Mouse (Mus musculus) kidney, embryonic 16.5 days (tissue): ENCODE measurements at regions not wholly inside any gene's neighbourhood (a gene's known extent, or its start where the extent isn't known, plus 50 kb on each side); places are given as distances from the start of the nearest gene placed in this dataset.

Experiments used
- ATAC-seq: fragments of 200-750 bp; cut with Nextera tagmentation; 2 replicates; pipeline ENCODE4 v1.8.0; 2017; ENCODE audit warnings: moderate TSS enrichment; ENCODE audit not compliant: low FRiP score, low TSS enrichment
- H3K27ac ChIP-seq: fragments of 300-500 bp; sonication (generic); 2 replicates; pipeline ENCODE4 v1.5.1; 2014; ENCODE audit warnings: low read length
- H3K27me3 ChIP-seq: fragments of 300-500 bp; sonication (generic); 2 replicates; pipeline ENCODE4 v1.6.1; 2014; ENCODE audit warnings: low read length, control low read depth, mixed read lengths; ENCODE audit not compliant: insufficient read depth
- H3K36me3 ChIP-seq: fragments of 300-500 bp; sonication (generic); 2 replicates; pipeline ENCODE4 v1.6.1; 2014; ENCODE audit warnings: low read length, control low read depth, mixed read lengths; ENCODE audit not compliant: insufficient read depth
- H3K4me1 ChIP-seq: fragments of 300-500 bp; sonication (generic); 2 replicates; pipeline ENCODE4 v1.6.1; 2014; ENCODE audit warnings: low read length, control low read depth, mixed read lengths; ENCODE audit not compliant: insufficient read depth
- H3K4me2 ChIP-seq: fragments of 300-500 bp; sonication (generic); replicated peaks from 2 replicates; pipeline ENCODE4 v1.6.1; 2014; ENCODE audit warnings: low read depth, low read length
- H3K4me3 ChIP-seq: fragments of 300-500 bp; sonication (generic); 2 replicates; pipeline ENCODE4 v1.5.1; 2014; ENCODE audit warnings: mild to moderate bottlenecking, low read length
- H3K9ac ChIP-seq: fragments of 300-500 bp; sonication (generic); replicated peaks from 2 replicates; pipeline ENCODE4 v1.6.1; 2014; ENCODE audit warnings: low read length
- H3K9me3 ChIP-seq: fragments of 300-500 bp; sonication (generic); 2 replicates; pipeline ENCODE4 v1.6.1; 2016; ENCODE audit warnings: low read length, control low read depth
- WGBS: fragments of 180-500 bp; shearing (Covaris S2); extraction: QIAGEN DNeasy Blood & Tissue Kit; methylation state at CpG from one replicate; pipeline ENCODE4 v1.1.7; 2014; 5-methylcytosine and 5-hydroxymethylcytosine counted together

GRCm38 (mm10) chr9:118370581-118370980 lies 107.4 kb upstream of the Eomes start:
- Histone ChIP-seq H3K4me2 (no peak overlapping the region), H3K9me3 (no peaks in the 10 kb centered on the region; the same call in 1 of the 2 replicates), H3K4me3 (no peak overlapping the region), H3K4me1 (no peaks in the 10 kb centered on the region), H3K36me3 (no peaks in the 10 kb centered on the region), H3K27ac (no peak overlapping the region), H3K27me3 (no peaks in the 10 kb centered on the region), H3K9ac (no peak overlapping the region)
- no peak for ATAC-seq
- 48% methylated on average over 6 of the region's 6 CpGs for WGBS

- no peak overlapping the region for H3K4me3 ChIP-seq
- H3K36me3 ChIP-seq = no peaks in the 10 kb centered on the region
- no peaks in the 10 kb centered on the region for H3K4me1 ChIP-seq
- no peak overlapping the region for H3K4me2 ChIP-seq
- WGBS = 75% methylated on average over 5 of the region's 5 CpGs
- no peak overlapping the region for H3K27ac ChIP-seq
- ATAC-seq = no peak
- no peak overlapping the region for H3K9ac ChIP-seq
- H3K9me3 ChIP-seq = no peaks in the 10 kb centered on the region; the same call in 1 of the 2 replicates
- H3K27me3 ChIP-seq = no peaks in the 10 kb centered on the region
These were observed 103.3 kb upstream of the Eomes start for GRCm38 (mm10) chr9:118374680-118375079.

DNA sequence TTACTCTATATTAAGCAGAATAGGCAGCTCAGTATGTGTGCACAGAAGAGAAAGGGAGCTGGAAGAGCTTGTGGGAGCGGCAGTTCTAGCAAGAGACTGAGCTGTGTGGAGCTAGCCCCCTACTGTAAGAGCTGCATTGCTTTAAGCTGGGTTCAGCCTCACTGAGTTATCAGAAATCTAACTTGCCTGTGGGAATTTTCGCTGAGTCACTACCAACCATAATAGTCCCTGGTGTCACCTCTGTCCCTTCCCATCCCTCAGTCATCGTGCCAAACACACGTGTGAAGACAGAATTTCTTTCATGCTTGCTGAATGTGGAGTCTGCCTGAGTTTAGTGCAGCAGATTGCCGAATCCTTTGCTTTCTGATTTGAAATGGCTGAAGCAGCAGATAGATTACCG lies 99.0 kb upstream of the Eomes start:
- no peak overlapping the region for H3K27ac ChIP-seq

DNA sequence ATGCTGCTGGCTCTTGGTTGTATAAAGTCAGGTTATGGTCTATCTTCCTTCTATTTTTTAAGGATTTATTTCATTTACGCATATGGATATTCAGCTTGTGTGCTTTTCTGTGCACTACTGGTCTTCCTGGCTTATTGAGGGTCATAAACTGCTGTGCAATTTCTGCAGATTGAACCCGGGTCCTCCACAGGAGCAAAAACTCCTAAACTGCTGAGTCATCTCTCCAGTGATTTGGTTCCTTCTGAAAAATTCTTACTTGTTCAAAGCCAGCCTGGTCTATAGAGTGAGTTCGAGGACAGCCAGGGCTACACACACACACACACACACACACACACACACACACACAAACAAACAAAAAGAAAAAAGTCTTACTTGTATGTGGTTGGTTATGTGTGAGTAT lies 95.5 kb upstream of the Eomes start:
- Histone ChIP-seq H3K4me1 (no peaks in the 10 kb centered on the region), H3K9me3 (no peaks in the 10 kb centered on the region), H3K36me3 (no peaks in the 10 kb centered on the region), H3K4me3 (no peak overlapping the region), H3K27me3 (peaks cover 2% of the 10 kb centered on the region; the same call in 1 of the 2 replicates), H3K4me2 (no peak overlapping the region), H3K27ac (no peak overlapping the region), H3K9ac (no peak overlapping the region)
- no peak for ATAC-seq
- WGBS = 86% methylated on average over 3 of the region's 3 CpGs

More for the DNA sequence above, 99.0 kb upstream of the Eomes start:
- no peaks in the 10 kb centered on the region for H3K9me3 ChIP-seq
- no peaks in the 10 kb centered on the region for H3K36me3 ChIP-seq
- H3K4me3 ChIP-seq = no peak overlapping the region
- no peak overlapping the region for H3K9ac ChIP-seq
- H3K27me3 ChIP-seq = no peaks in the 10 kb centered on the region
- ATAC-seq = no peak
- H3K4me1 ChIP-seq = no peaks in the 10 kb centered on the region
- H3K4me2 ChIP-seq = 0 out of 2 replicates have a peak overlapping the region, but pooled peaks have one; percentile 6
- 13% methylated on average over 6 of the region's 6 CpGs for WGBS

DNA sequence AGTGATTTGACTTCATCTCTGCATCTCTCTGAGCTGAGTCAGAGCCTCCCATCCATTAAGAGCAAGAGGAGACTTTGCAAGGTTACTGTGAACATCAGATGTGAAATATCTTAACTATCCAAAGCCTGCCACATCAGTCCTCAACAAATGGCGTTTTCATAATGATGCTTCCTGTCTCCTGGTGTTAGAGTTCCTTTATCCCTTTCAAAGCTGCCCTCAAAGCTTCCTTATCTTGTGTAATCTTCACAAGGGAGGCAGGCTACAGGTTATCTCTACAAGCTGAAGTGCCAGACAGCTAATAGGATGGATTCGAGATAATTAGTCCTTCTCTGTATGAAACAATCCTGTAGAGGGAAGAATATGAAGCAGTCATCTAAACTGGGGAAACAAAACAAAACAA lies 93.4 kb upstream of the Eomes start:
- 39% methylated on average over 2 of the region's 2 CpGs for WGBS

DNA sequence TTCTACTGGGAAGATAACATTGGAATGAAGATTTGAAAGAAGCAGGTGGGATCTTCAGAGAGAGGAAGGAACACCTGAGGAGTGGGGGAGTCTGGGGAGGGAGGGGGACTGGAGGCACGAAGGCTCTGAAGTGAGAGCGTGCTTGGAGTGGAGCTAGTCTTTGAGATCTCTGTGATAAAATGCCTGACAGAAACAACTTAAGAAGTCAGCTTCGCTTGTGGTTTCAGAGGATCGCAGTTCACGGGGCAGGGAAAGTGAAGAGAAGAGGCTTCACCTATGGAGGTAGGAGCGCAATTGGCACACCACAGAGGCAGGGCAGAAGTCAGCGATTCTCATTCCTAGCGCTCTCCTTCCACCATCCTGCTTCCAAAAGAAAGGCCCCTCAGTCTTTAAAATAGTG lies 90.4 kb upstream of the Eomes start:
- Histone ChIP-seq H3K27ac (no peak overlapping the region), H3K27me3 (peaks cover 20% of the 10 kb centered on the region), H3K4me1 (no peaks in the 10 kb centered on the region), H3K4me3 (no peak overlapping the region), H3K9me3 (no peaks in the 10 kb centered on the region), H3K9ac (no peak overlapping the region), H3K4me2 (no peak overlapping the region), H3K36me3 (no peaks in the 10 kb centered on the region)
- ATAC-seq = no peak
- WGBS = 21% methylated on average over 8 of the region's 8 CpGs

More for the DNA sequence above, 93.4 kb upstream of the Eomes start:
- no peak overlapping the region for H3K4me3 ChIP-seq
- no peaks in the 10 kb centered on the region for H3K9me3 ChIP-seq
- no peaks in the 10 kb centered on the region for H3K36me3 ChIP-seq
- peaks cover 18% of the 10 kb centered on the region for H3K27me3 ChIP-seq
- H3K4me2 ChIP-seq = no peak overlapping the region
- no peaks in the 10 kb centered on the region for H3K4me1 ChIP-seq
- no peak overlapping the region for H3K9ac ChIP-seq
- H3K27ac ChIP-seq = no peak overlapping the region
- ATAC-seq = no peak

DNA sequence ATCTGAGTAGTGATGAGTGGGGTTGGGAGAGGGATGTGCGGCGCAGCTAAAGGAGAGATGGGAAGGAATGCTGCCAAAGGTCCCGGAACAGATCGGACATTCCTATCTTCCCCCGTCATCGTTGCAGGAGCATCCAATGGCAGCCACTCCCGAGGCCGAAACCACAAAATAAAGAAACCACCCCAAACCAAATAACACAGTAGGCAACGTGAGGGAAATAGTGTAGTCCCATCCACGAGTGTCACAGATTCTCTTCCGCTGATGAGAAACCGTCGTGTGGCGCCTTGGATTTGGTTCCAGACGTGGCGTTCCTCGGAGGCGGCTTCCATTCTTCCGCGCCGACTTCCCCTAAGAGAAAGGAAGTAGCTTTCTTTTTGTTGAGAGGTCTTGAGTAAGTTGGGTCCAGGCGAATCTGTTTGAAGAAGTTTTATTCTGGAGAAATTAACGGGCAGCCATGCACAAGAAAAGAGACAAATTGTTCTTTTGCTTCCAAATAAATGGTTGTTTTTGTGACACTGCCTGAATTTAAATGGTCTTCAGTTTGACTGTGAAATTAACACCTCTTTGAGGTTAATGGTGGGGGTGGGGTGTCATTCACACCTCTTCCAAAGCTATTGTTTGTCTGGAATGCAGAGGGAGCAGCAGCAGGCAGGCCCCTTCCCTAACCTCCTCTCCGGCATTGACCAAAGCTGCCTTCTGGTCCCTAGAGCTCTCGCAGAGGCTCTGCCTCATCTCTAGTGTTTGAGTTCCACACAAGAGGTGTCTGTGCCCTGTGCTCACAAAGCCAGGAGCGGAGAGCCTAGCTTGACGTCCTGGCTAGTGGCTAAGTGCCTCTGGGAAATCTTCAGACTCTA lies 88.3 kb upstream of the Eomes start:
- peak; percentile 27; the same call in 1 of the 2 replicates for ATAC-seq
- Histone ChIP-seq H3K4me2 (peak overlapping the region; percentile 52), H3K27me3 (peaks cover 20% of the 10 kb centered on the region), H3K9me3 (no peaks in the 10 kb centered on the region), H3K27ac (no peak overlapping the region), H3K36me3 (no peaks in the 10 kb centered on the region), H3K9ac (no peak overlapping the region), H3K4me3 (peak overlapping the region; percentile 40), H3K4me1 (no peaks in the 10 kb centered on the region)
- WGBS = 5% methylated on average over 27 of the region's 27 CpGs

DNA sequence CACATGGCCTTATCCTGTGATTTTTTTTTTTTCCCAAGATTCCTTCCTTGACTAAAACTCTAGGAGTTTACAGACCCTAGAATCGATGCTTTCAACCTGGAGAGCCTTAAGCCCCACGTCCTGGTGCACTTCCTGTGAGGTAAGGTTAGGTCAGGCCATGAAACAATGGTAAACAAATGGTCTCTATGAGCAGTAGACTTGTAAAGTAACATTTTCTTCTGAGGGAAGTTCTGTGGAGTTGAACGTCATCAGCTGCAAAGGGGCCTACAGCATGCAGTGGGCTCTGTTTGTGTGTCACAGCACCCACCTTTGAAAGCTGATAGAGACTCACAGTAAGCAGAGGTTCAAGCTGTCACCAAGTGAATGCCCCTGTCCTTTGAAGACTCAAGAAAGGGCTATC lies 87.3 kb upstream of the Eomes start:
- Histone ChIP-seq H3K27me3 (peaks cover 20% of the 10 kb centered on the region), H3K9me3 (no peaks in the 10 kb centered on the region), H3K27ac (no peak overlapping the region), H3K4me2 (no peak overlapping the region), H3K4me1 (no peaks in the 10 kb centered on the region), H3K9ac (no peak overlapping the region), H3K4me3 (no peak overlapping the region), H3K36me3 (no peaks in the 10 kb centered on the region)
- whole genome bisulfite sequencing = 41% methylated on average over 3 of the region's 3 CpGs
- ATAC-seq = no peak

DNA sequence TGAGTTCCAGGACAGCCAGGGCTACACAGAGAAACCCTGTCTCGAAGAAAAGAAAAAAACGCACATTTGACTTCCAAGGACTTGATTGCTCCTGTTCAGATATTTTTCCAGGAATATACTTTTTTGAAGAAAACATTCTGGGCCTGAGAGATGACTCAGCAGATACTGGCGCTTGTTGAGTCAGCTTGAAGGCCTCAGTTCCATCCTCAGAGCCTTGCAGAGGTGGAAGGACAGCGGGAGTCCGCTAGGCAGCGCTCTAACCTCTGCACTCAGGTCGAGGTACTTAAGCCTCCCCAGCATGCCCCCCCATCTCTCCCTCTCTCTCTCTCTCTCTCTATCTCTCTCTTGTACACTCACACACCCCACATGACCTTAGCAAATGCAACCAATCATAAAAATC lies 86.3 kb upstream of the Eomes start:
- H3K9me3 ChIP-seq = no peaks in the 10 kb centered on the region
- no peaks in the 10 kb centered on the region for H3K4me1 ChIP-seq
- 60% methylated on average over 7 of the region's 7 CpGs for WGBS
- ATAC-seq = no peak
- H3K9ac ChIP-seq = no peak overlapping the region
- no peaks in the 10 kb centered on the region for H3K36me3 ChIP-seq
- no peak overlapping the region for H3K4me2 ChIP-seq
- H3K4me3 ChIP-seq = no peak overlapping the region
- peaks cover 20% of the 10 kb centered on the region for H3K27me3 ChIP-seq
- no peak overlapping the region for H3K27ac ChIP-seq

- no peak for ATAC-seq
- Histone ChIP-seq H3K36me3 (no peaks in the 10 kb centered on the region), H3K4me3 (no peak overlapping the region), H3K27me3 (peaks cover 16% of the 10 kb centered on the region), H3K9ac (no peak overlapping the region), H3K9me3 (no peaks in the 10 kb centered on the region), H3K4me1 (no peaks in the 10 kb centered on the region), H3K4me2 (no peak overlapping the region), H3K27ac (no peak overlapping the region)
- 89% methylated on average over 1 of the region's 1 CpGs for WGBS
These were observed 85.2 kb upstream of the Eomes start for GRCm38 (mm10) chr9:118392796-118393195.
